Mouse (Mus musculus) thymus, postnatal 36 days (tissue): Measurements from ENCODE around the gene Gnai3.

ENCODE experiments used
- DNase-seq, 2 experiments: peaks; one replicate each; pipeline ENCODE4 v3.0.0; 2022; ENCODE audit warnings: mixed read lengths in 2 of 2

The Gnai3 gene

GRCm38 (mm10) chr3:108081681-108082080, 64.3 kb downstream of the Gnai3 start:
- no peak for DNase-seq

GRCm38 (mm10) chr3:108076836-108077235, 69.1 kb downstream of the Gnai3 start:
- DNase-seq = no peak

GRCm38 (mm10) chr3:108072983-108073569, 72.9 kb downstream of the Gnai3 start:
- DNase-seq = no peak

- DNase-seq = peak; percentile 71 to 74
Measured at GRCm38 (mm10) chr3:108070295-108071293, 75.4 kb downstream of the Gnai3 start.

- DNase-seq = no peak
Measured at GRCm38 (mm10) chr3:108069231-108069870, 76.6 kb downstream of the Gnai3 start.

GRCm38 (mm10) chr3:108068826-108069225, 77.1 kb downstream of the Gnai3 start:
- no peak for DNase-seq

GRCm38 (mm10) chr3:108067370-108067934, 78.5 kb downstream of the Gnai3 start:
- DNase-seq = no peak

- DNase-seq = no peak
Measured at GRCm38 (mm10) chr3:108065551-108065950, 80.4 kb downstream of the Gnai3 start.

- DNase-seq = no peak
Measured at GRCm38 (mm10) chr3:108064672-108065071, 81.3 kb downstream of the Gnai3 start.

GRCm38 (mm10) chr3:108062648-108063047, 83.3 kb downstream of the Gnai3 start:
- DNase-seq = no peak

- peak in 1 of 2 experiments; percentile 14 for DNase-seq
Measured at GRCm38 (mm10) chr3:108061420-108061819, 84.5 kb downstream of the Gnai3 start.
